Mouse (Mus musculus): ENCODE measurements around the gene Kansl2. TPM values are rescaled to one million over a fixed set of nuclear protein-coding genes. Genes with fewer than 3 reads are reported as not detected.

The Kansl2 gene
- polyA plus RNA-seq, 1 experiment, result 33.1 TPM

GRCm38 (mm10) chr15:98557186-98557585 lies 23.1 kb upstream of the Kansl2 start:
- WGBS, result 87% methylated on average over 5 of the region's 5 CpGs
- no peak overlapping the region for H3K4me3 ChIP-seq (ENCODE audit: insufficient read depth, low read depth, low read length)
- H3K27ac ChIP-seq (ENCODE audit: insufficient read depth, low read depth, low read length), result no peak overlapping the region
- TF ChIP-seq POLR2A (IDR thresholded peaks at IDR 0.05; ENCODE audit: low read depth, low read length) (no peak), CTCF (conservative IDR thresholded peaks at IDR 0.05; ENCODE audit: insufficient read depth, insufficient read length, low read depth, low read length) (no peak)
- H3K27me3 ChIP-seq (replicated peaks; ENCODE audit: control insufficient read depth, insufficient read depth, low read length), result no peaks in the 10 kb centered on the region
- H3K4me1 ChIP-seq (ENCODE audit: control insufficient read depth, insufficient read depth, low read length), result no peaks in the 10 kb centered on the region
- H3K36me3 ChIP-seq (ENCODE audit: control insufficient read depth, insufficient read depth, low read length), result peaks cover 8% of the 10 kb centered on the region; the same call in 1 of the 2 replicates
- no peak for DNase-seq

- no peak overlapping the region for H3K4me3 ChIP-seq (ENCODE audit: insufficient read depth, low read depth, low read length)
- H3K27me3 ChIP-seq (replicated peaks; ENCODE audit: control insufficient read depth, insufficient read depth, low read length), result no peaks in the 10 kb centered on the region
- TF ChIP-seq POLR2A (IDR thresholded peaks at IDR 0.05; ENCODE audit: low read depth, low read length) (no peak), CTCF (conservative IDR thresholded peaks at IDR 0.05; ENCODE audit: insufficient read depth, insufficient read length, low read depth, low read length) (no peak)
- no peak overlapping the region for H3K27ac ChIP-seq (ENCODE audit: insufficient read depth, low read depth, low read length)
- H3K4me1 ChIP-seq (ENCODE audit: control insufficient read depth, insufficient read depth, low read length), result no peaks in the 10 kb centered on the region
- H3K36me3 ChIP-seq (ENCODE audit: control insufficient read depth, insufficient read depth, low read length), result peaks cover 13% of the 10 kb centered on the region; the same call in 1 of the 2 replicates
- WGBS, result 73% methylated on average over 4 of the region's 4 CpGs
- no peak for DNase-seq
Observed at GRCm38 (mm10) chr15:98555881-98556280, 21.8 kb upstream of the Kansl2 start.

- WGBS, result 86% methylated on average over 2 of the region's 2 CpGs
- no peak for DNase-seq
- Histone ChIP-seq H3K27me3 (replicated peaks; ENCODE audit: control insufficient read depth, insufficient read depth, low read length) (no peaks in the 10 kb centered on the region), H3K4me1 (ENCODE audit: control insufficient read depth, insufficient read depth, low read length) (no peaks in the 10 kb centered on the region), H3K36me3 (ENCODE audit: control insufficient read depth, insufficient read depth, low read length) (peaks cover 6% of the 10 kb centered on the region; the same call in 1 of the 2 replicates), H3K27ac (ENCODE audit: insufficient read depth, low read depth, low read length) (no peak overlapping the region), H3K4me3 (ENCODE audit: insufficient read depth, low read depth, low read length) (no peak overlapping the region)
- TF ChIP-seq CTCF (conservative IDR thresholded peaks at IDR 0.05; ENCODE audit: insufficient read depth, insufficient read length, low read depth, low read length), result no peak
- TF ChIP-seq POLR2A (IDR thresholded peaks at IDR 0.05; ENCODE audit: low read depth, low read length), result no peak
Observed at GRCm38 (mm10) chr15:98552758-98553157, 18.7 kb upstream of the Kansl2 start.

GRCm38 (mm10) chr15:98546843-98547242 lies 12.8 kb upstream of the Kansl2 start:
- no peak for DNase-seq
- 90% methylated on average over 5 of the region's 5 CpGs for WGBS
- Histone ChIP-seq H3K27ac (ENCODE audit: insufficient read depth, low read depth, low read length) (no peak overlapping the region), H3K27me3 (replicated peaks; ENCODE audit: control insufficient read depth, insufficient read depth, low read length) (no peaks in the 10 kb centered on the region), H3K4me1 (ENCODE audit: control insufficient read depth, insufficient read depth, low read length) (no peaks in the 10 kb centered on the region), H3K36me3 (ENCODE audit: control insufficient read depth, insufficient read depth, low read length) (peaks cover 8% of the 10 kb centered on the region), H3K4me3 (ENCODE audit: insufficient read depth, low read depth, low read length) (no peak overlapping the region)
- TF ChIP-seq POLR2A (IDR thresholded peaks at IDR 0.05; ENCODE audit: low read depth, low read length), result no peak
- no peak for TF ChIP-seq CTCF (conservative IDR thresholded peaks at IDR 0.05; ENCODE audit: insufficient read depth, insufficient read length, low read depth, low read length)

GRCm38 (mm10) chr15:98545151-98545550 lies 11.1 kb upstream of the Kansl2 start:
- Histone ChIP-seq H3K36me3 (ENCODE audit: control insufficient read depth, insufficient read depth, low read length) (peaks cover 4% of the 10 kb centered on the region), H3K27ac (ENCODE audit: insufficient read depth, low read depth, low read length) (no peak overlapping the region), H3K4me1 (ENCODE audit: control insufficient read depth, insufficient read depth, low read length) (no peaks in the 10 kb centered on the region), H3K4me3 (ENCODE audit: insufficient read depth, low read depth, low read length) (no peak overlapping the region), H3K27me3 (replicated peaks; ENCODE audit: control insufficient read depth, insufficient read depth, low read length) (no peaks in the 10 kb centered on the region)
- DNase-seq, result no peak
- WGBS, result 92% methylated on average over 3 of the region's 3 CpGs
- TF ChIP-seq POLR2A (IDR thresholded peaks at IDR 0.05; ENCODE audit: low read depth, low read length) (no peak), CTCF (conservative IDR thresholded peaks at IDR 0.05; ENCODE audit: insufficient read depth, insufficient read length, low read depth, low read length) (no peak)

GRCm38 (mm10) chr15:98543341-98543740 lies 9.3 kb upstream of the Kansl2 start:
- no peak overlapping the region for H3K27ac ChIP-seq (ENCODE audit: insufficient read depth, low read depth, low read length)
- H3K4me3 ChIP-seq (ENCODE audit: insufficient read depth, low read depth, low read length), result no peak overlapping the region
- peaks cover 4% of the 10 kb centered on the region; the same call in 1 of the 2 replicates for H3K36me3 ChIP-seq (ENCODE audit: control insufficient read depth, insufficient read depth, low read length)
- H3K27me3 ChIP-seq (replicated peaks; ENCODE audit: control insufficient read depth, insufficient read depth, low read length), result no peaks in the 10 kb centered on the region
- TF ChIP-seq POLR2A (IDR thresholded peaks at IDR 0.05; ENCODE audit: low read depth, low read length) (no peak), CTCF (conservative IDR thresholded peaks at IDR 0.05; ENCODE audit: insufficient read depth, insufficient read length, low read depth, low read length) (no peak)
- H3K4me1 ChIP-seq (ENCODE audit: control insufficient read depth, insufficient read depth, low read length), result no peaks in the 10 kb centered on the region
- WGBS, result 46% methylated on average over 4 of the region's 4 CpGs
- peak; percentile 23 for DNase-seq

GRCm38 (mm10) chr15:98541064-98541463 lies 7.0 kb upstream of the Kansl2 start:
- H3K4me1 ChIP-seq (ENCODE audit: control insufficient read depth, insufficient read depth, low read length), result no peaks in the 10 kb centered on the region
- H3K27me3 ChIP-seq (replicated peaks; ENCODE audit: control insufficient read depth, insufficient read depth, low read length), result no peaks in the 10 kb centered on the region
- peak overlapping the region; percentile 4; the same call in 1 of the 2 replicates for H3K27ac ChIP-seq (ENCODE audit: insufficient read depth, low read depth, low read length)
- TF ChIP-seq POLR2A (IDR thresholded peaks at IDR 0.05; ENCODE audit: low read depth, low read length) (no peak), CTCF (conservative IDR thresholded peaks at IDR 0.05; ENCODE audit: insufficient read depth, insufficient read length, low read depth, low read length) (no peak)
- WGBS, result 61% methylated on average over 6 of the region's 6 CpGs
- H3K4me3 ChIP-seq (ENCODE audit: insufficient read depth, low read depth, low read length), result no peak overlapping the region
- DNase-seq, result peak; percentile 35
- H3K36me3 ChIP-seq (ENCODE audit: control insufficient read depth, insufficient read depth, low read length), result peaks cover 4% of the 10 kb centered on the region; the same call in 1 of the 2 replicates

Measured in kidney, adult 2 months (tissue).